Mouse (Mus musculus): ENCODE results near the gene Traip. TPM values are rescaled to one million over a fixed set of nuclear protein-coding genes. Genes with fewer than 3 reads are reported as not detected.
A peak's percentile ranks its signal among the peaks of the same experiment; 100 is the strongest.

Gene Traip
- total RNA-seq (2021), result 10 to 100 TPM; 14.4 to 16.3 TPM
- long read RNA-seq, experiment 1, partial matches to known transcripts, result 2 of 6 reads
- long read RNA-seq, experiment 1, other reads (novel, unspliced or antisense), result 3 of 6 reads
- long read RNA-seq, experiment 2, transcript Traip-201 (15 exons, 2,706 nt), result major isoform, 11 of 17 reads
- long read RNA-seq, experiment 2, partial matches to known transcripts, result 1 of 17 reads
- long read RNA-seq, experiment 2, other reads (novel, unspliced or antisense), result 5 of 17 reads

DNA sequence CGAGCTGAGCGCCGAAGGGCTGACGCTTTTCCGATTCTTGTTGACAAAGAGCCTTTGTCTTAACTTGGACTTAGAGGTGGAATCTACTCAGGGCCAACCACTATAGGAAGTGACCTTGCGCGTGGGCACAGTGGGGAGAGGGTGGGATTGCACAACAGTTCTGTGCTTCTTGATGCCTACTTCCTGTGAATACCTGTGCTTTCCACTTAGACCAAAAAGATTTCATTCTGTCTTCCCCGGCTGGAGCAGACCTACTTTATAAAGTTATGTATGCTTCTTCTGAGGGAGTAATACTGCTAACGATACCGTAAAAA, at the start of gene Traip:
TSS of gene Traip (plus strand) at position 215 of the 314 bp plus-strand sequence.
- DNase-seq (ENCODE audit: low spot score in 2 of 2), result no peak

- DNase-seq (ENCODE audit: low spot score in 2 of 2), result no peak
Observed at GRCm38 (mm10) chr9:107900840-107901626, 48.9 kb upstream of the Traip start.

DNA sequence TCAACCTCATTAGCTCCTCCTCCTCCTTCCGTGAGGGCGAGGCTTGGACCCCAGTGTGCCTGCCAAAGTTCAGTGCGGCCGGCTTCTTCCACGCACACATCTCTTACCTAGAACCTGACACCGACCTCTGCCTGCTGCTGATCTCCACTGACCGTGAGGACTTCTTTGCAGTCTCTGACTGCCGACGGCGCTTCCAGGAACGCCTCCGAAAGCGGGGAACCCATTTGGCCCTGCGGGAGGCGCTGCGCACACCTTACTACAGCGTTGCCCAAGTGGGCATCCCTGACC, 48.4 kb upstream of the Traip start:
- no peak for DNase-seq (ENCODE audit: low spot score in 2 of 2)

DNA sequence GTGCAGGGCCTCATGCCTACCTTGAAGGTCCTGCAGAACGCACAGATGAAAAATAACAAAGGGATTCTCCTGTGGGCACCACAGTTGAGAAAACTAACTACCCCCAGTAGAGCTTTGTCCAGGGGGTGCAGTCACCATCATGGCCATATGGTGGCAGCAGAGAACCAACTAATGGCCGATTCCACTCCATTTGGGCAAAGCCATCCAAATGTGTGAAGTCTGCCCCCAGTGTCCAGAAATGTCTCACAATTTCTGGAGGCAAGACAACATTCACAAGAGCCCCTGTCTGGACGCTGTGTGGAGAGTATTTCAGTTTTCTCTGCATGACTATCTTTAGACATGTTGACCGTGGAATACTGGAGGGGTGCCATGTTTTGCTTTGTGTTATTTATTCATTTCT, 45.2 kb upstream of the Traip start:
- peak; percentile 73 to 80 for DNase-seq (ENCODE audit: low spot score in 2 of 2)

GRCm38 (mm10) chr9:107906252-107906966, 43.5 kb upstream of the Traip start, which contains the start of gene Mst1r:
Mst1r (plus strand) TSS chr9:107906873.
- peak; percentile 50 to 55 for DNase-seq (ENCODE audit: low spot score in 2 of 2)

- no peak for DNase-seq (ENCODE audit: low spot score in 2 of 2)
Observed at GRCm38 (mm10) chr9:107906967-107907800, 42.8 kb upstream of the Traip start.

GRCm38 (mm10) chr9:107907801-107908120, 42.2 kb upstream of the Traip start:
- no peak for DNase-seq (ENCODE audit: low spot score in 2 of 2)

DNA sequence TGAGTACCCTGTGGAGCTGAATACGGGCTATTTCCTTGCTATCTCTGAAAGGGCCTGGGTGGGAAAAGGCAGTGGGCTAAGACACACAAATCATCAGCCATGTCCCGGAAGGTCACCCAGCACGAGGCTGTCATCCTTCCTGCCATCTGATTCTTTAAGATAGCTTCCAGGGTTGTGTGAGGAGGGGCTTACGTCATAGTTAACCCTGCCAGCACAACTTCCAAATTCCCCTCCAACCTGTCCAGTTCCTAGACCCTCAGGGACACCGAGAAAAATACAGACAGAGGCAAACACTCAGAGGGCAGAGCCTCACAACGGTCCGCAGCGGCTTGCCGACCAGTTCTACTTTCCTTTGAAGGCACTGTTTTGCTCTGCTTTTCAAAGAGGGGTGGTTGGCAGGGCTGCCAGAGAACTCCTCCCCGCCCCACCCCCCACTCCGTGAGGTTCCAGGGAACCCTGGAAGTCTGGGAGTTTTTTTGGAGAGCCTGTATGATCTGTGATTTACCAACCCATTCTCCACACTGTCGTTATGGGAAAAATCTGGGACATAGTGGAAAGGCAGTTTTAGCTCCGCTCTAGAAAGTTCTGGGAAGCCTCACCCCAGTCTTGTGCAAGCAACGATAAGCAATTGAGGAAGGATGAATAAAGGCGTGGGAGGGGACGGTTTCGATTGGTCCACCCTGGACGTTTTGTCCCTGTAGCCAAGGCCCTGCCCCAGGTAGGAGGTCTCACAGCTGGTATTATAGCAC, 41.4 kb upstream of the Traip start:
- DNase-seq (ENCODE audit: low spot score in 2 of 2), result no peak

GRCm38 (mm10) chr9:107910025-107910769, 39.7 kb upstream of the Traip start:
- DNase-seq (ENCODE audit: low spot score in 2 of 2), result no peak

- DNase-seq (ENCODE audit: low spot score in 2 of 2), result no peak
Observed at GRCm38 (mm10) chr9:107914764-107915420, 35.0 kb upstream of the Traip start.

- no peak for DNase-seq (ENCODE audit: low spot score in 2 of 2)
Observed at GRCm38 (mm10) chr9:107917895-107918608, 31.9 kb upstream of the Traip start.

DNA sequence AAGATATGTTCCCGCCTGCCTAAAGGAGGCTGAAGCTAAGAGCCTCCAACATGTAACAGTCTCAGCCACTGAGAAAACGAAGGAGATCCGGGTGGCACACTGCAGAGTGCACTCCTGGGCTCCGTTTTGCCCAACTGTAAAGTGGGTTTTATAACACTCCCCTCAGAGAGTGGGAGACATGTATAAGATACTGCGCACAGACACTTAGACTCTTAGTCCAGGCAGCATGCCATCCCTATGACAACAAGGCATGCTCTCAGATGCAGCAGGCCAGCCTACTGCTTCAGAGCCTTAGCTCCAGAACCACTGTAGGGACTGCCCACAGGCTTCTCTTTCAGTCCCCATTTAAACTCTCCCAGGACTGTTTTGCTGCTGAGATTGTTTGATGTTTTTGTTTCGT, 31.1 kb upstream of the Traip start:
- DNase-seq (ENCODE audit: low spot score in 2 of 2), result no peak

- DNase-seq (ENCODE audit: low spot score in 2 of 2), result no peak
Observed at GRCm38 (mm10) chr9:107919441-107919840, 30.5 kb upstream of the Traip start.

DNA sequence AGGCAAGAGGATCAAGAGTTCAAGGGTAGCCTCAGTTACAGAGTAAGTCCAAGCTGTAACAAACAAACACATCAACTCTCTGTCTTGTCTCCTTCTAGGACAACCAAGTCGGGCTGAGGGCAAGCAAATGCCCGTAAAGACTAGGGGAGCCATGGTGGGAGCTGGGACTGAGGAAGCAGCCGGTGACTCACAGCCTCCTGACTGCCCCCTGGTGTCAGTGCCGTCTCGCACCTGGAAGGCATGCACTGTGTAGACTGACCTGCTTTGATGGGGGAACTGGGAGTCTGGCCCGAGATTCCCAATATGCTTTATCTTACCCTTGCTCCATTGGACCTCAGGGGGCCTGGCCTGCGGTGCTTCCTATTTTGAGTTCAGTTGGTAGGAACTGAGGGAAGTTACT, 26.9 kb upstream of the Traip start:
- no peak for DNase-seq (ENCODE audit: low spot score in 2 of 2)

- no peak for DNase-seq (ENCODE audit: low spot score in 2 of 2)
Observed at GRCm38 (mm10) chr9:107923956-107924355, 26.0 kb upstream of the Traip start.

DNA sequence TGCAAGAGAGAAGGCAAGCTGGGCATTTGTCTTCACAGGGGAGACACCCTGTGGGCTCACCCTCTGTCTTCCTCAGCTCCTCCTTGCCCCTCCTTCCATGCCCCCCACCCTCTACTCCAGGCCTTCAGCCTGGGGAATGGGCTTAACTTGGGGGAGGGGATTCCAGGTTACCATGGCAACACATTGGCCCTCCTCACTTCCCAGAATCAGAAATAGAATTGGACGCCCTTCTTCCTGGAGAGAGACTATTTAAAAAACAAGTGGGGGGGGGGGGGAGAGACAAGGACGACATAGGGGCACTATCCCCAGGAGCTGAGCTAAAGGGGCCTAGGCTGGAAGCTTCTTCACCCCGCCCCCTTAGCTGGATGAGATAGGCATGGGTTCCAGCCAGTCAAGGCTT, 24.7 kb upstream of the Traip start:
- no peak for DNase-seq (ENCODE audit: low spot score in 2 of 2)

- no peak for DNase-seq (ENCODE audit: low spot score in 2 of 2)
Observed at GRCm38 (mm10) chr9:107926920-107927420, 23.0 kb upstream of the Traip start.

DNA sequence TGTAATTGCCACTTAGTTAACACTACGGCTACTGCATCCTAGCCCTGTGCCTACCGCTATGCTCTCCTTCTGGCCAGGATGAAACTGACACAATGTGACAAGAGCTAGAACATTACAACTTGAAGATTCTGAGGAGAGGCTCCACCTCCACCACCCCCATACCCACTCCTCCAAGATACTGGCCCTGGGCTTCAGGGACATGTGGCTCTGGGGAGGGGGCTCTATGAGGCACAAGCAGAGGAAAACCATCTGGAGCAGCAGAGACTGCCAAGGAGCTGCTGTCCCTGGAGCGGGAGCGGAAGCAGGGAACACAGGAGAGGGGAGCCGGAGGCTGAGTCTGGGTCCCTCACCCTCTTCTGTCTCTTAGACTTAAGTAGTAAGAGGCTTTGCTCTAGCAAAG, 22.2 kb upstream of the Traip start:
- DNase-seq (ENCODE audit: low spot score in 2 of 2), result no peak

DNA sequence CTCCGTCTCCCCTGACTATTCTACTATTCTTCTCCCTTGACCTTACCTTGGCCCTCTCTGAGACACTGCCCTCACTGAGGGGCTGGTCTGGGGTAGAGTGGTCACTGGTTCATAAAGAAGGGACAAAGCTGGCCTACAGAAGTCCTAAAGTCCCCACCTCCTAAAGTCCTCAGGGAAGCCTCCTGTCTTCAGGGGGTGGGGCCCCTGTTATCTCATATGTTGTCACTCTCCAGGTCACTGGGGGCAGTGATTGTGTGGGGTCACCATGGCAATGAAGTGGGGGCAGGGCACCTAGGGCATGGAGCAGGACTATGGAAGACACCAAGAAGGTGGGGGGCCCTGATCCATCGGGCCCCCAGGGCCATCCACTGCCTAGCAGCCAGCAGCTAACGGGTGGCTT, 21.8 kb upstream of the Traip start, which contains the start of gene Actl11:
TSS of gene Actl11 (plus strand) at position 301 of the 400 bp plus-strand sequence.
- no peak for DNase-seq (ENCODE audit: low spot score in 2 of 2)

Data from adrenal gland, postnatal 4 days (tissue).